Mouse (Mus musculus) limb, embryonic 12.5 days (tissue): ENCODE results near the gene Syn3. TPM values are rescaled to one million over a fixed set of nuclear protein-coding genes. Genes with fewer than 3 reads are reported as not detected.
A peak's percentile ranks its signal among the peaks of the same experiment; 100 is the strongest.

ENCODE experiments used
- ATAC-seq: fragments of 200-750 bp; cut with Nextera tagmentation; 2 replicates; pipeline ENCODE4 v1.8.0; 2017; ENCODE audit warnings: low read depth, moderate TSS enrichment; ENCODE audit not compliant: insufficient number of reproducible peaks, insufficient read depth, low FRiP score, low TSS enrichment
- H3K27ac ChIP-seq: fragments of 300-500 bp; sonication (generic); 2 replicates; pipeline ENCODE4 v1.5.1; 2016; ENCODE audit warnings: mild to moderate bottlenecking, moderate library complexity
- H3K27me3 ChIP-seq: fragments of 300-500 bp; sonication (generic); 2 replicates; pipeline ENCODE4 v1.6.1; 2016; ENCODE audit warnings: mild to moderate bottlenecking, moderate library complexity
- H3K36me3 ChIP-seq: fragments of 300-500 bp; sonication (generic); 2 replicates; pipeline ENCODE4 v1.6.1; 2016; ENCODE audit warnings: mild to moderate bottlenecking, moderate library complexity
- H3K4me1 ChIP-seq: fragments of 300-500 bp; sonication (generic); replicated peaks from 2 replicates; pipeline ENCODE4 v1.6.1; 2016
- H3K4me2 ChIP-seq: fragments of 300-500 bp; sonication (generic); 2 replicates; pipeline ENCODE4 v1.6.1; 2016; ENCODE audit warnings: mild to moderate bottlenecking, moderate library complexity
- H3K4me3 ChIP-seq: fragments of 300-500 bp; sonication (generic); replicated peaks from 2 replicates; pipeline ENCODE4 v1.5.1; 2016; ENCODE audit warnings: mild to moderate bottlenecking
- H3K9ac ChIP-seq: fragments of 300-500 bp; sonication (generic); replicated peaks from 2 replicates; pipeline ENCODE4 v1.6.1; 2016; ENCODE audit warnings: mild to moderate bottlenecking, moderate library complexity
- H3K9me3 ChIP-seq: fragments of 300-500 bp; sonication (generic); 2 replicates; pipeline ENCODE4 v1.6.1; 2016; ENCODE audit warnings: mild to moderate bottlenecking, moderate library complexity
- WGBS: fragments of 180-500 bp; shearing (Covaris S2); methylation state at CpG from one replicate; pipeline ENCODE4 v1.1.7; 2016; 5-methylcytosine and 5-hydroxymethylcytosine counted together
- polyA plus RNA-seq: library from polyadenylated mRNA; unstranded; fragments of >200 nt; fragmentation: Nextera tagmentation; extraction: Ambion mirVana; gene quantifications from 2 replicates; pipeline ENCODE4 v1.2.1, GENCODE M21; 2016

The Syn3 gene
- polyA plus RNA-seq, 1 experiment from 2014 or later, result 4.1 TPM

- H3K9ac ChIP-seq, result no peak overlapping the region
- no peak for ATAC-seq
- H3K9me3 ChIP-seq, result no peaks in the 10 kb centered on the region
- no peak overlapping the region for H3K4me3 ChIP-seq
- H3K27me3 ChIP-seq, result no peaks in the 10 kb centered on the region
- H3K36me3 ChIP-seq, result 0 out of 2 replicates have a peak, but pooled peaks cover 16% of the 10 kb centered on the region
- H3K4me2 ChIP-seq, result no peak overlapping the region
- peaks cover 38% of the 10 kb centered on the region for H3K4me1 ChIP-seq
- 11% methylated on average over 1 of the region's 1 CpGs for WGBS
- H3K27ac ChIP-seq, result no peak overlapping the region
These were observed 176.7 kb downstream of the Syn3 start for GRCm38 (mm10) chr10:86322006-86322405.

GRCm38 (mm10) chr10:86321194-86321593, 177.5 kb downstream of the Syn3 start:
- Histone ChIP-seq H3K9ac (no peak overlapping the region), H3K36me3 (0 out of 2 replicates have a peak, but pooled peaks cover 8% of the 10 kb centered on the region), H3K4me1 (peaks cover 38% of the 10 kb centered on the region), H3K27ac (no peak overlapping the region), H3K4me2 (no peak overlapping the region), H3K4me3 (no peak overlapping the region), H3K27me3 (no peaks in the 10 kb centered on the region), H3K9me3 (no peaks in the 10 kb centered on the region)
- ATAC-seq, result no peak
- WGBS, result 77% methylated on average over 8 of the region's 8 CpGs

GRCm38 (mm10) chr10:86320204-86320603, 178.5 kb downstream of the Syn3 start:
- no peak overlapping the region for H3K27ac ChIP-seq
- H3K9ac ChIP-seq, result no peak overlapping the region
- ATAC-seq, result no peak
- no peaks in the 10 kb centered on the region for H3K27me3 ChIP-seq
- H3K4me3 ChIP-seq, result no peak overlapping the region
- H3K4me1 ChIP-seq, result peaks cover 44% of the 10 kb centered on the region
- H3K9me3 ChIP-seq, result no peaks in the 10 kb centered on the region
- WGBS, result 96% methylated on average over 5 of the region's 5 CpGs
- H3K36me3 ChIP-seq, result 0 out of 2 replicates have a peak, but pooled peaks cover 3% of the 10 kb centered on the region
- no peak overlapping the region for H3K4me2 ChIP-seq

GRCm38 (mm10) chr10:86319526-86319925, 179.2 kb downstream of the Syn3 start:
- Histone ChIP-seq H3K4me1 (peaks cover 46% of the 10 kb centered on the region), H3K9ac (no peak overlapping the region), H3K4me2 (no peak overlapping the region), H3K27ac (no peak overlapping the region), H3K27me3 (no peaks in the 10 kb centered on the region), H3K9me3 (no peaks in the 10 kb centered on the region), H3K36me3 (peaks cover 8% of the 10 kb centered on the region; the same call in 1 of the 2 replicates), H3K4me3 (no peak overlapping the region)
- WGBS, result 34% methylated on average over 3 of the region's 3 CpGs
- ATAC-seq, result no peak

GRCm38 (mm10) chr10:86318552-86319140, 180.1 kb downstream of the Syn3 start:
- H3K4me1 ChIP-seq, result peaks cover 50% of the 10 kb centered on the region
- H3K9me3 ChIP-seq, result no peaks in the 10 kb centered on the region
- WGBS, result 90% methylated on average over 5 of the region's 5 CpGs
- H3K27ac ChIP-seq, result no peak overlapping the region
- no peak overlapping the region for H3K9ac ChIP-seq
- ATAC-seq, result no peak
- H3K4me2 ChIP-seq, result no peak overlapping the region
- H3K36me3 ChIP-seq, result peaks cover 9% of the 10 kb centered on the region; the same call in 1 of the 2 replicates
- H3K27me3 ChIP-seq, result no peaks in the 10 kb centered on the region
- H3K4me3 ChIP-seq, result no peak overlapping the region

GRCm38 (mm10) chr10:86317633-86318032, 181.1 kb downstream of the Syn3 start:
- no peaks in the 10 kb centered on the region for H3K27me3 ChIP-seq
- H3K36me3 ChIP-seq, result peaks cover 14% of the 10 kb centered on the region
- peaks cover 50% of the 10 kb centered on the region for H3K4me1 ChIP-seq
- H3K27ac ChIP-seq, result no peak overlapping the region
- no peak overlapping the region for H3K4me3 ChIP-seq
- H3K9me3 ChIP-seq, result no peaks in the 10 kb centered on the region
- no peak overlapping the region for H3K9ac ChIP-seq
- no peak overlapping the region for H3K4me2 ChIP-seq
- 79% methylated on average over 7 of the region's 7 CpGs for WGBS
- ATAC-seq, result no peak

GRCm38 (mm10) chr10:86315513-86315912, 183.2 kb downstream of the Syn3 start:
- 46% methylated on average over 3 of the region's 3 CpGs for WGBS
- H3K4me2 ChIP-seq, result no peak overlapping the region
- no peak overlapping the region for H3K4me3 ChIP-seq
- no peak overlapping the region for H3K27ac ChIP-seq
- no peak for ATAC-seq
- peaks cover 11% of the 10 kb centered on the region for H3K36me3 ChIP-seq
- H3K9ac ChIP-seq, result no peak overlapping the region
- no peaks in the 10 kb centered on the region for H3K27me3 ChIP-seq
- peaks cover 31% of the 10 kb centered on the region for H3K4me1 ChIP-seq
- H3K9me3 ChIP-seq, result no peaks in the 10 kb centered on the region

GRCm38 (mm10) chr10:86313448-86313847, 185.2 kb downstream of the Syn3 start:
- H3K4me1 ChIP-seq, result peaks cover 24% of the 10 kb centered on the region
- no peaks in the 10 kb centered on the region for H3K9me3 ChIP-seq
- no peak overlapping the region for H3K27ac ChIP-seq
- no peak overlapping the region for H3K4me3 ChIP-seq
- ATAC-seq, result no peak
- H3K9ac ChIP-seq, result no peak overlapping the region
- WGBS, result 85% methylated on average over 1 of the region's 1 CpGs
- H3K27me3 ChIP-seq, result no peaks in the 10 kb centered on the region
- H3K36me3 ChIP-seq, result peaks cover 25% of the 10 kb centered on the region
- no peak overlapping the region for H3K4me2 ChIP-seq

GRCm38 (mm10) chr10:86312976-86313375, 185.7 kb downstream of the Syn3 start:
- H3K9ac ChIP-seq, result no peak overlapping the region
- no peak for ATAC-seq
- H3K4me3 ChIP-seq, result no peak overlapping the region
- peaks cover 24% of the 10 kb centered on the region for H3K4me1 ChIP-seq
- no peaks in the 10 kb centered on the region for H3K27me3 ChIP-seq
- peaks cover 30% of the 10 kb centered on the region for H3K36me3 ChIP-seq
- WGBS, result 92% methylated on average over 3 of the region's 3 CpGs
- no peak overlapping the region for H3K27ac ChIP-seq
- no peak overlapping the region for H3K4me2 ChIP-seq
- no peaks in the 10 kb centered on the region for H3K9me3 ChIP-seq

- no peak overlapping the region for H3K4me3 ChIP-seq
- 55% methylated on average over 6 of the region's 6 CpGs for WGBS
- no peaks in the 10 kb centered on the region for H3K27me3 ChIP-seq
- H3K4me1 ChIP-seq, result peaks cover 20% of the 10 kb centered on the region
- no peak for ATAC-seq
- no peaks in the 10 kb centered on the region for H3K9me3 ChIP-seq
- peaks cover 53% of the 10 kb centered on the region for H3K36me3 ChIP-seq
- no peak overlapping the region for H3K9ac ChIP-seq
- H3K27ac ChIP-seq, result peak overlapping the region; percentile 41; the same call in 1 of the 2 replicates
- H3K4me2 ChIP-seq, result no peak overlapping the region
These were observed 188.2 kb downstream of the Syn3 start for GRCm38 (mm10) chr10:86310527-86310926.

GRCm38 (mm10) chr10:86307235-86307634, 191.5 kb downstream of the Syn3 start:
- Histone ChIP-seq H3K4me1 (peaks cover 31% of the 10 kb centered on the region), H3K36me3 (peaks cover 42% of the 10 kb centered on the region), H3K27ac (no peak overlapping the region), H3K9me3 (no peaks in the 10 kb centered on the region), H3K4me3 (no peak overlapping the region), H3K9ac (no peak overlapping the region), H3K27me3 (no peaks in the 10 kb centered on the region), H3K4me2 (no peak overlapping the region)
- WGBS, result 94% methylated on average over 4 of the region's 4 CpGs
- ATAC-seq, result no peak

GRCm38 (mm10) chr10:86304583-86304982, 194.1 kb downstream of the Syn3 start:
- 6% methylated on average over 2 of the region's 2 CpGs for WGBS
- Histone ChIP-seq H3K27me3 (no peaks in the 10 kb centered on the region), H3K9ac (peak overlapping the region; percentile 31; the same call in 1 of the 2 replicates), H3K9me3 (no peaks in the 10 kb centered on the region), H3K27ac (peak overlapping the region; percentile 29; the same call in 1 of the 2 replicates), H3K4me1 (peaks cover 40% of the 10 kb centered on the region), H3K36me3 (peaks cover 39% of the 10 kb centered on the region), H3K4me3 (no peak overlapping the region), H3K4me2 (peak overlapping the region; percentile 15; the same call in 1 of the 2 replicates)
- ATAC-seq, result no peak
